Mouse (Mus musculus) limb, embryonic 11.5 days (tissue): Measurements from ENCODE around the gene Ntan1. TPM values are rescaled to one million over a fixed set of nuclear protein-coding genes. Genes with fewer than 3 reads are reported as not detected.
"Not testable (repeated sequence)": the region's sequence is repeated elsewhere in the genome, so short reads cannot be mapped to it uniquely, and the experiment has no call there.

Experiments used
- ATAC-seq: fragments of 200-750 bp; cut with Nextera tagmentation; 2 replicates; pipeline ENCODE4 v1.8.0; 2017; ENCODE audit warnings: low read depth; ENCODE audit not compliant: insufficient number of reproducible peaks, low FRiP score, low TSS enrichment
- DNase-seq: peaks from one replicate; pipeline ENCODE4 v3.0.0-alpha.2; 2015; ENCODE audit warnings: low spot score
- H3K27ac ChIP-seq: fragments of 300-500 bp; sonication (generic); replicated peaks from 2 replicates; pipeline ENCODE4 v1.5.1; 2014; ENCODE audit warnings: low read depth, mild to moderate bottlenecking, low read length
- H3K27me3 ChIP-seq: fragments of 300-500 bp; sonication (generic); 2 replicates; pipeline ENCODE4 v1.6.1; 2014; ENCODE audit warnings: mild to moderate bottlenecking, low read length, mixed read lengths; ENCODE audit not compliant: control insufficient read depth, insufficient read depth
- H3K36me3 ChIP-seq: fragments of 300-500 bp; sonication (generic); 2 replicates; pipeline ENCODE4 v1.6.1; 2014; ENCODE audit warnings: mild to moderate bottlenecking, low read length, moderate library complexity, mixed read lengths; ENCODE audit not compliant: control insufficient read depth, insufficient read depth
- H3K4me1 ChIP-seq: fragments of 300-500 bp; sonication (generic); 2 replicates; pipeline ENCODE4 v1.6.1; 2014; ENCODE audit warnings: low read length, mixed read lengths; ENCODE audit not compliant: control insufficient read depth, insufficient read depth
- H3K4me2 ChIP-seq: fragments of 300-500 bp; sonication (generic); 2 replicates; pipeline ENCODE4 v1.6.1; 2014; ENCODE audit warnings: low read depth, mild to moderate bottlenecking, moderate library complexity; ENCODE audit not compliant: severe bottlenecking
- H3K4me3 ChIP-seq: fragments of 300-500 bp; sonication (generic); 2 replicates; pipeline ENCODE4 v1.5.1; 2014; ENCODE audit warnings: low read depth, low read length
- H3K9ac ChIP-seq: fragments of 300-500 bp; sonication (generic); 2 replicates; pipeline ENCODE4 v1.6.1; 2014; ENCODE audit warnings: mild to moderate bottlenecking, low read length
- H3K9me3 ChIP-seq: fragments of 300-500 bp; sonication (generic); 2 replicates; pipeline ENCODE4 v1.6.1; 2016; ENCODE audit warnings: low read length; ENCODE audit not compliant: control insufficient read depth
- WGBS: fragments of 180-500 bp; shearing (Covaris S2); extraction: QIAGEN DNeasy Blood & Tissue Kit; methylation state at CpG from one replicate; pipeline ENCODE4 v1.1.7; 2014; 5-methylcytosine and 5-hydroxymethylcytosine counted together
- polyA plus RNA-seq: library from polyadenylated mRNA; unstranded; fragments of >200 nt; fragmentation: Nextera tagmentation; extraction: Ambion mirVana; gene quantifications from 2 replicates; pipeline ENCODE4 v1.2.1, GENCODE M21; 2014

Ntan1 gene
- polyA plus RNA-seq, 1 experiment from 2014 or later = 153 TPM

GRCm38 (mm10) chr16:13840956-13841355 lies 22.3 kb downstream of the Ntan1 start:
- WGBS = 92% methylated on average over 3 of the region's 3 CpGs

DNA sequence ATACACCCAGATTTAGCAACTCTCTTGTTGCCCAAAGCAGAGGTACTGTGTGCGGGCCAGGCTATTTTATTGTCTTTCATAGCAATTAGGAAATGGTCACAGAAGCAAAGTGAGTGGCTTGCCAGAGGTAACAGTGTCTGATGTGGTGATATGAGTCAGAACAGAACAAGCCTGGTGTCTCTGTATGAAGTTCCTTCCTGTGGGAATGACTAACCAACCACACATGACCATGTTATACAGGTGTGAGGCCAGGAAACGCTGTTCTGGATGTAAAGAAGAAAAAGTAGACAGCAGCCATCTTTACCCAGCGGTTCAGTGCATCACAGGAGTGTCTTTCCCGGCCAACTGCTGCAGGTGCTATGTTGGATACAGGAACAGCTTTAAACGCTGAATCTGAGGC lies 26.4 kb downstream of the Ntan1 start:
- ATAC-seq (no peak), DNase-seq (no peak)
- Histone ChIP-seq H3K9ac (no peak overlapping the region), H3K4me1 (no peaks in the 10 kb centered on the region), H3K36me3 (peaks cover 10% of the 10 kb centered on the region), H3K4me3 (no peak overlapping the region), H3K4me2 (no peak overlapping the region), H3K27me3 (no peaks in the 10 kb centered on the region), H3K9me3 (no peaks in the 10 kb centered on the region), H3K27ac (no peak overlapping the region)
- 86% methylated on average over 5 of the region's 5 CpGs for WGBS

More at GRCm38 (mm10) chr16:13840956-13841355, 22.3 kb downstream of the Ntan1 start:
- no peaks in the 10 kb centered on the region for H3K9me3 ChIP-seq
- H3K4me1 ChIP-seq = no peaks in the 10 kb centered on the region
- DNase-seq (no peak), ATAC-seq (no peak)
- H3K9ac ChIP-seq = no peak overlapping the region
- H3K27me3 ChIP-seq = no peaks in the 10 kb centered on the region
- peaks cover 15% of the 10 kb centered on the region for H3K36me3 ChIP-seq
- no peak overlapping the region for H3K4me3 ChIP-seq
- H3K27ac ChIP-seq = no peak overlapping the region
- H3K4me2 ChIP-seq = no peak overlapping the region

GRCm38 (mm10) chr16:13846675-13847074 lies 28.0 kb downstream of the Ntan1 start:
- H3K4me2 ChIP-seq = no peak overlapping the region
- H3K9me3 ChIP-seq = no peaks in the 10 kb centered on the region
- H3K36me3 ChIP-seq = peaks cover 10% of the 10 kb centered on the region
- ATAC-seq (no peak), DNase-seq (no peak)
- no peaks in the 10 kb centered on the region for H3K4me1 ChIP-seq
- 88% methylated on average over 1 of the region's 1 CpGs for WGBS
- H3K9ac ChIP-seq = no peak overlapping the region
- H3K4me3 ChIP-seq = no peak overlapping the region
- H3K27me3 ChIP-seq = no peaks in the 10 kb centered on the region
- H3K27ac ChIP-seq = no peak overlapping the region

- no peak for DNase-seq
- Histone ChIP-seq H3K4me2 (no peak overlapping the region), H3K36me3 (peaks cover 10% of the 10 kb centered on the region), H3K4me3 (no peak overlapping the region), H3K9ac (no peak overlapping the region), H3K27me3 (no peaks in the 10 kb centered on the region), H3K27ac (no peak overlapping the region), H3K9me3 (no peaks in the 10 kb centered on the region), H3K4me1 (no peaks in the 10 kb centered on the region)
- ATAC-seq = no peak
- 81% methylated on average over 2 of the region's 2 CpGs for WGBS
Measured at GRCm38 (mm10) chr16:13848310-13848709, 29.7 kb downstream of the Ntan1 start.

DNA sequence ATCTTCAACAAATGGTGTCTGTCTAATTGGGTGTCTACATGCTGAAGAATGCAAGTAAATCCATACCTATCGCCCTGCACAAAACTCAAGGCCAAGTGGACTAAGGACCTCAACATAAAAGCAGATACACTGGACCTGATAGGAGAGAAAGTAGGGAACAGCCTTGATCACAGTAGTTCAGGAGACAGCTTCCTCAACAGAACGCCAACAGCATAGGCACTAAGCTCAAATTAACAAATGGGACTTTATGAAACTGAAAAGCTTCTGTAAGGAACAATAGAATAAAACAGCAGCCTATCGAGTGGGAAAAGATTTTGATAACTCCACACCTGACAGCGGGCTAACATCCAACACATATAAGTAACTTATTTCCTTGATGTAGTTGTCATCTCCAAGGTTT lies 32.8 kb downstream of the Ntan1 start:
- Histone ChIP-seq H3K4me1 (no peaks in the 10 kb centered on the region), H3K36me3 (no peaks in the 10 kb centered on the region), H3K9ac (no peak overlapping the region), H3K27ac (no peak overlapping the region), H3K4me3 (no peak overlapping the region), H3K9me3 (no peaks in the 10 kb centered on the region), H3K4me2 (no peak overlapping the region), H3K27me3 (no peaks in the 10 kb centered on the region)
- ATAC-seq (no peak), DNase-seq (no peak)
- 93% methylated on average over 4 of the region's 4 CpGs for WGBS

GRCm38 (mm10) chr16:13853886-13854285 lies 35.2 kb downstream of the Ntan1 start:
- DNase-seq (no peak), ATAC-seq (no peak)
- Histone ChIP-seq H3K9me3 (no peaks in the 10 kb centered on the region), H3K4me2 (no peak overlapping the region), H3K4me3 (no peak overlapping the region), H3K36me3 (no peaks in the 10 kb centered on the region; the same call in 1 of the 2 replicates), H3K27ac (no peak overlapping the region), H3K9ac (no peak overlapping the region), H3K27me3 (no peaks in the 10 kb centered on the region), H3K4me1 (no peaks in the 10 kb centered on the region)
- 96% methylated on average over 4 of the region's 4 CpGs for whole genome bisulfite sequencing

- H3K9me3 ChIP-seq = no peaks in the 10 kb centered on the region
- no peak overlapping the region for H3K4me3 ChIP-seq
- H3K27me3 ChIP-seq = no peaks in the 10 kb centered on the region
- 60% methylated on average over 4 of the region's 4 CpGs for WGBS
- ATAC-seq = no peak
- no peak overlapping the region for H3K9ac ChIP-seq
- no peaks in the 10 kb centered on the region for H3K4me1 ChIP-seq
- H3K4me2 ChIP-seq = no peak overlapping the region
- no peak overlapping the region for H3K27ac ChIP-seq
- H3K36me3 ChIP-seq = no peaks in the 10 kb centered on the region; the same call in 1 of the 2 replicates
- no peak for DNase-seq
Measured at GRCm38 (mm10) chr16:13866076-13866475, 47.4 kb downstream of the Ntan1 start.

GRCm38 (mm10) chr16:13866616-13867015 lies 48.0 kb downstream of the Ntan1 start:
- no peak overlapping the region for H3K4me2 ChIP-seq
- no peak overlapping the region for H3K9ac ChIP-seq
- H3K4me3 ChIP-seq = no peak overlapping the region
- H3K27ac ChIP-seq = no peak overlapping the region
- no peaks in the 10 kb centered on the region for H3K4me1 ChIP-seq
- DNase-seq (no peak), ATAC-seq (no peak)
- no peaks in the 10 kb centered on the region for H3K27me3 ChIP-seq
- no peaks in the 10 kb centered on the region; the same call in 1 of the 2 replicates for H3K36me3 ChIP-seq
- no peaks in the 10 kb centered on the region for H3K9me3 ChIP-seq
- WGBS = 94% methylated on average over 5 of the region's 5 CpGs

DNA sequence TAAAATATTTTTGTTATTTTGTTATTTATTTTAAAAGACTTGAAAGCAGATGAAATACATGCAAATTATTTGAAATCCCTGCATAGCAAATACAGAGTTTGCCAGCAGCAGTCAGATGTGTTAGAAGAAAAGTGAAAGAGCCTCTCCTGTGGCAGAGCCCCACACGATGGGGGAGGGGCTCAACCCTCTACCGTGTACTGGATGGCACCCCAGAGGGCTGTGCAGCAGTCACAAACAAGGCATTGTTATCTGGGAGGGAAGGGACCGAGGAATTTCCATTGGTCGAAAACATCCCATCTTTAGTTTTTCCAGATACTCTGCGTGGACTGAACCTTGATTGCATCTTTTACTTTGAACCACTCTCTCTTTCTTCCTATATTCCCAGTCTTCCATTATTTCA lies 48.8 kb downstream of the Ntan1 start:
- H3K9me3 ChIP-seq, H3K9ac ChIP-seq, H3K4me1 ChIP-seq, ATAC-seq, H3K4me2 ChIP-seq, H3K4me3 ChIP-seq, H3K36me3 ChIP-seq, H3K27ac ChIP-seq, H3K27me3 ChIP-seq: not testable (repeated sequence)
- 40% methylated on average over 5 of the region's 5 CpGs for WGBS
- peak; percentile 36 for DNase-seq
